Mouse (Mus musculus) liver, adult 2 months (tissue): ENCODE data around the gene 2510039O18Rik.

ENCODE experiments used
- CTCF ChIP-seq: fragments of 200-500 bp; IDR thresholded peaks from 2 replicates; pipeline ENCODE4 v1.5.1; 2011; ENCODE audit warnings: low read depth, low read length, control low read depth
- POLR2A ChIP-seq: fragments of 200-500 bp; IDR thresholded peaks from 2 replicates; pipeline ENCODE4 v1.6.1; 2011; ENCODE audit warnings: low read length, control low read depth; ENCODE audit not compliant: insufficient read depth; ENCODE audit errors: extremely low read depth

GRCm38 (mm10) chr4:147936331-147936954 lies 4.3 kb upstream of the 2510039O18Rik start, which contains the start of gene Plod1:
- TF ChIP-seq CTCF, result no peak
- TF ChIP-seq POLR2A, result peak; percentile 95
